Mouse (Mus musculus) kidney, adult 9 months (tissue): Measurements from ENCODE around the gene Tns3.

Source experiments
- DNase-seq: peaks from one replicate; pipeline ENCODE4 v3.0.0; 2022

The Tns3 gene

DNA sequence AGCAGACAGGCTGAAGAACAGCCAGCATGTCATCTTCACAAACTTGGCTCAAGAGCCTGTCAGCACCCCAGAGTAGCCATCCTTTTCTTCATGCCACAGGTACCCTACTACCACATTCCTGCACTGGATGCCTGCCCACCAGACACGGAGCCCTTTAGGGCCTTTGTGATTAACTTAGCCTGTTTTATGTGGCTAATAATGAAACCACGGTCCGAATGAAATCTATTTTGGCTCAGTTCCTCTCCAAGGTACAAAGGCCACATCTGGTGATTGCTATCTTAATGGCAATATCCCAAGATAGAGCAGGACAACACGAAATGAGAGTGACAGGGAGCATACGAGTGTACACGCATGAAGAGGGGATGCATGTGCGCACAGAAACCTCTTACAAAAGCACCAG lies 53.9 kb downstream of the Tns3 start:
- DNase-seq: peak; percentile 76

DNA sequence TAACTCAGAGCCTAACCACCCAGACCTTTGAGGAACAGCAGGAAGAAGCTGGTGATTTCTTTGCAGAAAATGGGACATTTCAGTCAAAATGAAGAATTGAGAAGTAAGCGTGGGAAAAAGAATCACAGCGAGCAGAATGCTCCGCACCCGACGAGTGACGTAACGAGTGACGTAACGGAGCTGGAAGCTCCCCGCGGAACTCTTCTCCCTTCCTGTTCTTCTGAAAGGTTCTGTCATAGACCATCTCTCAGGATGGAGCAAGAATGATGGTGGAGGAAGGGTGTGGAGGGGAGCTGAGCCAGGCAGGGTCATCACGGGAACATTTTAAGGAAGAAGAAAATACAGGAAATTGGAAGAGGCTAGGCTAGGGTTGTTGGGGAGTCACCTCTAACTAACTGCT lies 54.5 kb downstream of the Tns3 start:
- no peak for DNase-seq

GRCm38 (mm10) chr11:8607123-8607522 lies 57.2 kb downstream of the Tns3 start:
- no peak for DNase-seq

DNA sequence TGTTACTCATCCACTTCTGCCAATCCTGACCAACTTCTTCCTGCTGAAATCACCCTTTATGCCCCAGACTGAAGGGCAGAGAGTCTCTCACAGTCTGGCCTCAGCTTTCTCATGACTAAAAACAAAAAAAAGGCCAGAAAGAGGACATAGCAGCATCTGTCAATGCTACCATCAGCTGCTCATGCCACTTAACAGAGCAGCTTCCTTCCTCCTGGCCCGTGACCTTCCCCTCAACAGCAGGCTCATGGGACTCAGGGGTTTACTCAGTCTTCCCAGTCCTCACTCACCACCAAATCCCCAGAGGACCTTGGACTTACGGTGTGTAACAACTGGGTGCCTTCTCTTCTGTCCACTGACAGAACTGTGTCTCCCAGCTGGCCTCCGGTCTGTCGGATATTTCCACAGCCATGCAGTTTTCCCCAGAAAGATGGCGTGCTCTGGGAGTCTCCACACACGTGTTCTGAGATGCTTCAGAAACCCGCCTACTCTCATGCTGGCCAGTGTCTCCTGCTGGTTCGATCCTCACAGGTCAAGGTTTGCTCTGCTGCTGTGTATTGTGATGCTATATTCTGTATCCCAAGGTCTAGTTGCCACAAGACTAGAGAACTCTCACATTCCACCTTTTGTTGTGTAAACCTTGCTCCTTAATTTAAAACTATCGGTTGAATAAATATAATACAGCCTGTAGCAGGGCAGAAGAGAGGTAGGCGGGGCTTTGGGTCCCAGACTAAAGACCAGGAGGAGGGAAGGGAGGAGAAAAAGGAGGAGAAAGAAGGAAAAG lies 59.4 kb downstream of the Tns3 start:
- no peak for DNase-seq

DNA sequence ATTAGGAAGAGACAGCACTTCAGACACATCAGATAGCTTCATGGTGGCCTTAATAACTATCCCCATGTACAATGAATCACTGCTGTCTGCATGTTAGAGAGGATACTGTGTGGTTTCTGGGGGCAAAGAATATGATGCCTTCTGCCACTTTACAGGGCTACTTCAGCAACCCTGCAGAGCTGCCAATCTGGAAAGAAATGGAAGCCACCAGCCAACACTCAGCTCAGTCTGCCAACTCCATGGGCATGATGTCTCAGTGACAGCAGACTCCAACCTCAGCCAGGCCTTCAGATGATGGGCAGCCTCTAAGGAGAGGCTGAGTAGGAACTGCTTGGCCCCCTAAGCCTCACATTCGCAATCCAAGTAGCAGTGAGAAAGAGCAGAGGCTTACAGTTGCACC lies 61.7 kb downstream of the Tns3 start:
- DNase-seq: no peak

- no peak for DNase-seq
Measured at GRCm38 (mm10) chr11:8601411-8601821, 62.9 kb downstream of the Tns3 start.

DNA sequence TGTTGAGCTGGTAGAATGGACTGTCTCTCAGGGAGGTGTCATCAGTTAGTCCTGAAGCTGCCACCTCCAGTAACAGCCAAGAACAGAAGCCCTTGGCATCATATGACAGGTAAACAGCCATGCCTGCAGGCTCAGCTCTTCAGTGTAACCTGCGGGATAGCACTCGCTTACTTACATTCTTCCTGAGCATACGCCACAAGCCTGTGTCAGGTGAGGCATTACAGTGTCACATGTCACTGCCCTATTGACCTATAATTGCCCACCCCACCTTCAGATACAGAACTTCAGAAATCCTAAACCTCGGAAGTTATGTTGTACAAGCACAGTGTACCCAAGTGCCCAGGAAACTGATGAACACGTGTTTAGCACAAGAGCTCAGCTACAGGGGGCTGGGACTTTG lies 68.7 kb downstream of the Tns3 start:
- DNase-seq: no peak

DNA sequence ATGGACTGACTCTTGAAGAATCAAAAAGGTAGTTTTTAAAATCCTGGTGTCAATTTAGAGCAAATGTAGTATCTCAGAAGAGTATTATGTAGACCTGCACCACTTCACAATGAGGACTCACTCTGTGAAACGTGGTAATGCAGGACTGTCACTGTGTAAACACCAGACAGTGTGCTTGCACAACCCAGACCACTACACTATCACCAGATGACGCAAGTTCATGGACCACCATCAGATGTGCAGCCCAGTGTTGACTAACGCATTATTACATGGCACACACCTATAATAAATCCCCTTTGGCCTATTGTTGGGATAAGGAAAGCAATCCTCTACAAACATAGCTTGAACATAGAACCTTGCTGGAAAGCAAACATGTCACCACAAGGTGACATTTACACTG lies 71.2 kb downstream of the Tns3 start:
- DNase-seq: no peak

DNA sequence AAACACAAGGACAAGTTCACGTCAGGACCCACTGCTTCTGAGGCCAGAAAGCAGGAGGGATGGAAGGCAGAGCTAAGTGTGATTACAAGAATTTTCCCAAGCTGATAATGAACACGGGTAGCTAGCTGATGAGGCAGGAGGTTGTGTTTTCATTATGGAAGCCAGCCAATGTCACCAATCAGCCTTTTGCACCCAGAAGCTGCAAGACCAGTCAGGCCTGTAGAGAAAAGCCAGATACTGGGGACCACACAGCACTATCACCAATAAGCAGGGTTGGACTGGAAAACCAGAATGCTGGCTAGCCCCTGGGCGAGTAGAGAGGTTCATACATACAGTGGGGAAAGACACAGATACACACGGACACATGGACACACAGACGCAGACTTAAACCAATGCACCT lies 73.1 kb downstream of the Tns3 start:
- DNase-seq: no peak

DNA sequence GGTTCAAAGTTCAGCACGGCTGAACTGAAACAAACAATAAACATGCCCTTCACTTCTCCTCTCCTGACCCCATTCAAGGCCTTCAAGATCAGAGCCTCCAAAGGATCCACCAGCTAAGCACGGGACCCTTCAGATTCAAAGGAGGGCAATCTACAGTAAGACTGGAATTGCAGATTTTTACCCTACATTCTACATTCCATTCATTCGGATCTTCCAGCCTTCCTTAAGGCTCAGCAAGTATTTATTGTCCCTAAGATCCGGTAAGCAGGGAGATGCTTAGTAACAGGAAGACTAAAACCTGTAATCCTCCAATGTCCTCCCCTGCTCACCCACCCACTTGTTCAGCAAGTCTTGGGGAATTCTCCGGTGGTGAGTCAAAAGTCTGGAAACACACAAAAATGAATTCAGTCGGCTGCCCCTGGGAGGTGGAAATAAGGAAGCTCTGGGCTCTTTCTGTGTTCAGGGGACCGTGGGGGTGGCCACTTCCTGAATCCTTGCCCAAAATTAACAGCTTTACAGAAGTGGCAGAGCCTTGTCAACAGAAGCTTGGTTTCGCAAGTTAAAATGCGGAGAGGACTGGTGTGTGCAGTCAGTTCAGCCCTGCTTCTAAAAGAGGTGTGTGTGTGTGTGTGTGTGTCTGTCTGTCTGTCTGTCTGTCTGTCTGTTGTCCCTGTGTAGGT lies 75.0 kb downstream of the Tns3 start:
- DNase-seq: no peak

GRCm38 (mm10) chr11:8587941-8588340 lies 76.4 kb downstream of the Tns3 start:
- peak; percentile 65 for DNase-seq

DNA sequence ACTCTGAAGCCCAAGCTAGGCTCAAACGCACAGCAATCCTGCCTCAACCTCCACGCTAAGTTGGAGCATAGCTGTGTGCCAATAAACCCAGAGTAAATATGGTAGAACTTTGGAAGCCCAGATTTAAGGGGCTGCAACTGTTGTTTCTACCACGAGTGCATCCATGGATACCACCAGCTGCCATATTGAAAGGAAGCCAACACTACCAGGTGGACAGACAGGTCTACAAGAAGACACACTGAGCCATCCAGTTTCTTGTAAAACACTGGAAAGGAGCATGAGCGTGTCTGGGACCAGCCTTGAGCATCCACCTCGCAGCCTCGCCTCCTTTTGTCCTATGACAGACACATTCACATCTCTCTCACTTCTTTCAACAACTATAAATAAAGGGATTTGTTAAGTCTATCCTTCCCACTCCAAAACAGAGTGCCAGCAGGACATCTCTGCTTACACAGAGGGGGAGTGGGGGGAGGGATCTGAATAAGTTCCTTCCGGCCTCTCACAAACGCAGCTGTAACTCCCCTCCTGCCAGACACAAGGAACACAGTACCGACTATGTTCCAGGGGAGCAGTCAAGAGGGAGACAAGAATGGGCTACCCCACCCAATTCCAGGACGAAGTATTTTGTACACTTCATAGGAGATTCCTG lies 77.2 kb downstream of the Tns3 start:
- no peak for DNase-seq

GRCm38 (mm10) chr11:8586374-8586773 lies 78.0 kb downstream of the Tns3 start:
- DNase-seq: no peak

- DNase-seq: no peak
Measured at GRCm38 (mm10) chr11:8585686-8586085, 78.6 kb downstream of the Tns3 start.

- no peak for DNase-seq
Measured at GRCm38 (mm10) chr11:8584925-8585324, 79.4 kb downstream of the Tns3 start.

- no peak for DNase-seq
Measured at GRCm38 (mm10) chr11:8584307-8584706, 80.0 kb downstream of the Tns3 start.

GRCm38 (mm10) chr11:8583137-8583536 lies 81.2 kb downstream of the Tns3 start:
- DNase-seq: peak; percentile 56

DNA sequence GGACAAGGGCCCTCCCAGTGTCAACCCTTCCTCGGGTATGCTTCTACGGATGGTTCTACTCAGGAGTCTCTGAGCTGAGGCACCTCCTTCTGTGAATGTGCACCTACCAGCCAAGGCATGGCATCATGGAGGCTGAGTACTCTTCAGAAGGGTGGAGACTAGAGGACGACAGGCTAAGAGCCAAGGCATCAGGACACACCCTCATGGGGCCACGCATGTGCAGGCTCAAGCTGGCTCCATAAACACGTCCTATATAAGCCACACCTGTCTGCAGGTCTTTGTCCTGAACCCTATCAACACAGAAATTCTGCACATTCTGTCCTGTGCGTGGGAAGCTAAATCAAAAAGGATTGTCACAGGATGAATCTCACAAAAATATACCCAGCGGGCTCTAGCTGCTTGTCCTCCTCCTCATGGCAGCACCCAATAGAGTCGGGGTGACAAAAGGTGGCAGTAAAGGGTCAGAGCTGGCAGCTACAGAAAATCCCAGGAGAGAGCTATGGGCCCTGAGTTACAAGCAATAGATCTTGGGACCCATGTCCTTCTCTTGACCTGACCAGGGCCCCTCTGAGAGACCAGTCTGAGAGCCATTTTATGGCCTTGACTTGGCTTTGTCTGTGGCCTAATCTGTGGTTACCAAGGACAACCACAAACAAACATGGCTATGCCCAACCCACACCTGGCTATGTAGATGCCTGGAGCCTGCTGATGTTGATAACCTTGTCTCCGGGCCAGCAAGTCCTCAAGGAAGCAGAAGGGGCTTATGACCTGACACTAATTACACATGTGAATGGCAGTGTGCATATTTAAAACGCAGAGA lies 82.0 kb downstream of the Tns3 start:
- no peak for DNase-seq

- no peak for DNase-seq
Measured at GRCm38 (mm10) chr11:8579789-8580188, 84.5 kb downstream of the Tns3 start.

- DNase-seq: peak; percentile 56
Measured at GRCm38 (mm10) chr11:8575217-8576180, 88.8 kb downstream of the Tns3 start.

DNA sequence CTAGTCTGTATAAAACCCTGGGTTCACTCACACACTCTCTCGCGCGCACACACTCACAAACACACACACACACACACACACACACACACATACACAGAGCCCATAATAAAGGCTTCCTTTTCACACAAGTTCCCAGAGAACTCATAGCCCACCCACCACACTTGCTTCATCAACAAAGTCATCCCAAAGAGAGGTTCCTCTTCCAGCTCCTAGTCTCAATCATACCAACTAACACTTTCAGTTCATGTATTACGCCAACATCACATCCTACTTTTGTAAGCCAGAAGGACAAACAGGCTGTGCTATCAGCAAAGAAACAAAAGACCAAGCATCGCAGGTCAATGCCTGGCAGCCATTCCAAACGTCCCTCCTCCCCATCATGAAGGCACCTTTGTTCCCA lies 89.8 kb downstream of the Tns3 start:
- DNase-seq: no peak

GRCm38 (mm10) chr11:8572762-8573161 lies 91.6 kb downstream of the Tns3 start:
- DNase-seq: no peak
